ENCODE assay signal across 11 mouse cellular contexts in the genomic region with DNA sequence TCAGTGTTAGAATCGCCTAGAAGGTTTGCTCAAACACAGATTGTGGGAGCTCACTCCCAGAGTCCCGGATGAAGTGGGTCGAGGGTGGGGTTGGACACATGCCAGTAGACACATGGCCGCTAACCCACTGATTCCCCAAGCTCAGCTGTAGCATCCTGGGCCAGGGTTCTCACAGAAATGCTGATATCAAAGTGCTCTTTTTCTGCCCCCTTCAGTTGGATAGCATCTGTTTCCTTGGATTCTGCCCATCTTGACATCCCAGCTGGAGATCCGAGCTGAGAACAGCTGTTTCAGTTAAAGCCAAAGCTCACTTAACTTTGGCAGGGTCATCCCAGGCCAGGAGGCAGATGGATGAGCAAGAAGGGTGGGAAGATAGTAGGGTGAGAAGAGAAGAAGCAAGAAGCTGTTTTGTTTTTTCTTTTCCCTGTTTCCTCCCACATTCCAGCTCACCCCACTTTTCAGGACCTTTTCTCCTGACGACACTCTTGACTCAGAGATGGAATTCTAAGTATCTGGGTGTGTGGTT. TPM values are rescaled to one million over a fixed set of nuclear protein-coding genes. Genes with fewer than 3 reads are reported as not detected.
DNase-seq lines count a peak whose midpoint lies in the region; ATAC-seq lines count a peak whose summit lies in the region.
"Had no signal": no experiment of that assay in that cellular context is flagged by ENCODE, and none has a peak within 500 bp of the region (broad histone marks: within the 10 kb centered on the region; RNA-seq: fewer than 3 reads in every experiment).

No protein-coding gene starts in this region.

- peak; percentile 20 for DNase-seq in kidney, adult 9 months
- DNase-seq in kidney, adult 18-20 months: no peak
- DNase-seq in embryo, embryonic 11 days: peak; percentile 19
- DNase-seq in heart, postnatal 25 days (ENCODE audit: low spot score): peak; percentile 28
- DNase-seq in left cerebral cortex, postnatal 36 days (ENCODE audit: low spot score in 2 of 2): peak; percentile 14 to 30
- no peak for DNase-seq in thymus, postnatal 10 days (ENCODE audit: low spot score in 2 of 2)
- no peak for DNase-seq in natural killer cell, adult 2 months (ENCODE audit: low spot score in 2 of 2)
- DNase-seq: liver, embryonic 13.5 days had no signal

- no peak for ATAC-seq in inflammation-experienced regulatory T-cells, adult 6 months
- ATAC-seq: Patski had no signal

- intact Hi-C loops in heart, postnatal 25 days (cut with DNase I): no loop called here
- intact Hi-C loops in left cerebral cortex, postnatal 36 days (cut with DNase I): no loop called here

RNA-seq across cellular contexts. Expression of a gene that starts 31.5 kb away (rescaled TPM):
- 1 to 10 TPM; 5.8 to 7.0 TPM for total RNA-seq in heart, postnatal 25 days (2021)
- total RNA-seq in left cerebral cortex, postnatal 36 days (2021): 10 to 100 TPM; 49.1 to 49.2 TPM
- polyA plus RNA-seq in inflammation-experienced regulatory T-cells, adult 6 months (2017; shearing (Covaris generic)): 100 to 1,000 TPM; 134 to 173 (median 139) TPM

RNA-seq across cellular contexts. Expression of a gene that starts 31.6 kb away (rescaled TPM):
- total RNA-seq in heart, postnatal 25 days (2021): 10 to 100 TPM; 13.0 to 13.4 TPM
- 10 to 100 TPM; 39.5 to 49.1 TPM for total RNA-seq in left cerebral cortex, postnatal 36 days (2021)
- 1 to 10 TPM; 8.6 to 9.5 (median 8.7) TPM for polyA plus RNA-seq in inflammation-experienced regulatory T-cells, adult 6 months (2017; shearing (Covaris generic))

RNA-seq across cellular contexts. Expression of a gene that starts 46.5 kb away (rescaled TPM):
- 1 to 10 TPM; 1.9 to 2.7 TPM for total RNA-seq in heart, postnatal 25 days (2021)
- total RNA-seq in left cerebral cortex, postnatal 36 days (2021): 1 to 10 TPM; 2.2 to 2.3 TPM
- under 1 TPM; 0.58 to 0.74 (median 0.60) TPM for polyA plus RNA-seq in inflammation-experienced regulatory T-cells, adult 6 months (2017; shearing (Covaris generic))
- polyA plus RNA-seq: erythroblast, embryonic 14.5 days had no signal

Comparison
In these comparisons a context has a peak if more than half of its experiments do, and no peak if none do; other contexts are left out.
1. DNase-seq: peak in kidney, adult 9 months (single experiment), embryo, embryonic 11 days (single experiment), heart, postnatal 25 days (single experiment) and left cerebral cortex, postnatal 36 days (2 of 2); none in kidney, adult 18-20 months (single experiment), thymus, postnatal 10 days (0 of 2) and natural killer cell, adult 2 months (0 of 2).
2. RNA of a gene that starts 31.5 kb away (total RNA-seq): 49.1 to 49.2 TPM in left cerebral cortex, postnatal 36 days; 5.8 to 7.0 TPM in heart, postnatal 25 days; every median in the first group is over 4 times any median in the second.